Mouse (Mus musculus): ENCODE measurements around the gene Rad51.

Rad51 gene

GRCm38 (mm10) chr2:119112438-119113112 lies at the start of gene Rad51:
Gene Rad51 (plus strand): TSS chr2:119112793.
- peak; percentile 89 for DNase-seq (ENCODE audit: low read depth, low spot score)
- Histone ChIP-seq H3K27me3 (ENCODE audit: control insufficient read depth, insufficient read depth, low read length, poor library complexity, severe bottlenecking) (no peaks in the 10 kb centered on the region), H3K36me3 (ENCODE audit: control insufficient read depth, insufficient read depth, low read length, poor library complexity, severe bottlenecking) (no peaks in the 10 kb centered on the region)

- H3K36me3 ChIP-seq (ENCODE audit: control insufficient read depth, insufficient read depth, low read length, poor library complexity, severe bottlenecking): no peaks in the 10 kb centered on the region
- H3K27me3 ChIP-seq (ENCODE audit: control insufficient read depth, insufficient read depth, low read length, poor library complexity, severe bottlenecking): no peaks in the 10 kb centered on the region
- no peak for DNase-seq (ENCODE audit: low read depth, low spot score)
Measured at GRCm38 (mm10) chr2:119072397-119072796, 40.2 kb upstream of the Rad51 start.

DNA sequence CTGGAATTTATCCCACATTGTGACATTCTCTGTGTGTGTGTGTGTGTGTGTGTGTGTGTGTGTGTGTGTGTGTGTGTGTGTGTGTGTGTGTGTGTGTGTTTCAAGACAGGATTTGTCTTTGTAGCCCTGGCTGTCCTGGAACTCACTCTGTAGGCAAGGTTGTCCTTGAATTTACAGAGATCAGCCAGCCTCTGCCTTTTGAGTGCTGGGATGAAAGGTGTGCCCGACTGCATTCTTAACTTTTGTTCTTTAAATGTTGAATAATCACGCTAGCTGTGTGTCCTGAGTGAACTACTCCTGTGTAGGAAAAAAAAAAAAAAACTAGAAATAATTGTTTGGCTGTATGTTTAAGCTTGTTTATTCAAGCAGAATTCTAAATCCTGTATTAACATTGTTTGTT lies 26.4 kb upstream of the Rad51 start:
- DNase-seq (ENCODE audit: low read depth, low spot score): no peak
- Histone ChIP-seq H3K27me3 (ENCODE audit: control insufficient read depth, insufficient read depth, low read length, poor library complexity, severe bottlenecking) (no peaks in the 10 kb centered on the region), H3K36me3 (ENCODE audit: control insufficient read depth, insufficient read depth, low read length, poor library complexity, severe bottlenecking) (no peaks in the 10 kb centered on the region)

GRCm38 (mm10) chr2:119101552-119101951 lies 11.0 kb upstream of the Rad51 start:
- no peaks in the 10 kb centered on the region for H3K36me3 ChIP-seq (ENCODE audit: control insufficient read depth, insufficient read depth, low read length, poor library complexity, severe bottlenecking)
- DNase-seq (ENCODE audit: low read depth, low spot score): no peak
- no peaks in the 10 kb centered on the region for H3K27me3 ChIP-seq (ENCODE audit: control insufficient read depth, insufficient read depth, low read length, poor library complexity, severe bottlenecking)

GRCm38 (mm10) chr2:119106583-119106982 lies 6.0 kb upstream of the Rad51 start:
- DNase-seq (ENCODE audit: low read depth, low spot score): no peak
- Histone ChIP-seq H3K27me3 (ENCODE audit: control insufficient read depth, insufficient read depth, low read length, poor library complexity, severe bottlenecking) (no peaks in the 10 kb centered on the region), H3K36me3 (ENCODE audit: control insufficient read depth, insufficient read depth, low read length, poor library complexity, severe bottlenecking) (no peaks in the 10 kb centered on the region)

DNA sequence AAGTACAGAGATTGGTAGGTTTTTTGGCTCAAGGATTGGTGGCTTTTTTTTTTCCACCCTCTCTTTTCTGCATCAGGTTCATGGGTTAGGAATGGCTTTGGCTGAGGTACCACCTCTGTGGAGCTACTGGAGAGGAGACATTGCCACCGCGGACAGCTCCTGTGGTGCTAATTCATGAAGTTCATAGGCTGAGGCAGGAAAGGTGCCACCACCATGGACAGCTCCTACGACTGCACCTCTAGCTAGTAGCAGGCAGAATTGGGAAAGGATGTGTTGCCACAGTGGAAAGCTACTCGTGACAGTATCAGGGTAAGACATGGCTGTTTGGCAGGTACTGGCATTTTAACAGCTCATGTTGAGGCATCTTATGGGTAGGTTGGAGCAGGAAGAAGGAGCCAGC lies 4.0 kb upstream of the Rad51 start:
- Histone ChIP-seq H3K36me3 (ENCODE audit: control insufficient read depth, insufficient read depth, low read length, poor library complexity, severe bottlenecking) (no peaks in the 10 kb centered on the region), H3K27me3 (ENCODE audit: control insufficient read depth, insufficient read depth, low read length, poor library complexity, severe bottlenecking) (no peaks in the 10 kb centered on the region)
- DNase-seq (ENCODE audit: low read depth, low spot score): peak; percentile 25

DNA sequence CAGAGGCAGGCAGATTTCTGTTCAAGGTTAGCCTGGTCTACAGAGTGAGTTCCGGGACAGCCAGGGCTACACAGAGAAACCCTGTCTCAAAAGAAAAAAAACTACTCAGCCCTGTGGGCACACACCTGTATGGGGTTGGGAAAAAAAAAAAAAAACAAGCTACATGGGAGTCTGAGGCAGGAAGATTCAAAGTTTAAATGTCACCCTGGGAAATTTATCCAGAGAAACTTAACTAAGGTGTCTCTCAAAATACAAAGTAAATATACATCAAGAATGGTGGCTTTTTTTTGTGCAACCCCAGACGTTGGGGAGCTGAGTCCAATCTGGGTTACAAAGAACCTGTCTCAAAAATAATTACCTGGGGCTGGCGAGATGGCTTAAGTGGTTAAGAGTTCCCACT lies 1.5 kb upstream of the Rad51 start:
- DNase-seq (ENCODE audit: low read depth, low spot score): no peak
- no peaks in the 10 kb centered on the region for H3K36me3 ChIP-seq (ENCODE audit: control insufficient read depth, insufficient read depth, low read length, poor library complexity, severe bottlenecking)
- no peaks in the 10 kb centered on the region for H3K27me3 ChIP-seq (ENCODE audit: control insufficient read depth, insufficient read depth, low read length, poor library complexity, severe bottlenecking)

GRCm38 (mm10) chr2:119113121-119113925 lies 730 bp downstream of the Rad51 start:
- Histone ChIP-seq H3K36me3 (ENCODE audit: control insufficient read depth, insufficient read depth, low read length, poor library complexity, severe bottlenecking) (no peaks in the 10 kb centered on the region), H3K27me3 (ENCODE audit: control insufficient read depth, insufficient read depth, low read length, poor library complexity, severe bottlenecking) (no peaks in the 10 kb centered on the region)
- DNase-seq (ENCODE audit: low read depth, low spot score): peak; percentile 3

- H3K36me3 ChIP-seq (ENCODE audit: control insufficient read depth, insufficient read depth, low read length, poor library complexity, severe bottlenecking): peaks cover 10% of the 10 kb centered on the region
- H3K27me3 ChIP-seq (ENCODE audit: control insufficient read depth, insufficient read depth, low read length, poor library complexity, severe bottlenecking): no peaks in the 10 kb centered on the region
- DNase-seq (ENCODE audit: low read depth, low spot score): no peak
Measured at GRCm38 (mm10) chr2:119136346-119136898, 23.8 kb downstream of the Rad51 start.

GRCm38 (mm10) chr2:119145199-119145598 lies 32.6 kb downstream of the Rad51 start:
- Histone ChIP-seq H3K36me3 (ENCODE audit: control insufficient read depth, insufficient read depth, low read length, poor library complexity, severe bottlenecking) (peaks cover 22% of the 10 kb centered on the region), H3K27me3 (ENCODE audit: control insufficient read depth, insufficient read depth, low read length, poor library complexity, severe bottlenecking) (no peaks in the 10 kb centered on the region)
- DNase-seq (ENCODE audit: low read depth, low spot score): peak; percentile 35

GRCm38 (mm10) chr2:119146435-119146834 lies 33.8 kb downstream of the Rad51 start:
- Histone ChIP-seq H3K27me3 (ENCODE audit: control insufficient read depth, insufficient read depth, low read length, poor library complexity, severe bottlenecking) (no peaks in the 10 kb centered on the region), H3K36me3 (ENCODE audit: control insufficient read depth, insufficient read depth, low read length, poor library complexity, severe bottlenecking) (peaks cover 22% of the 10 kb centered on the region)
- DNase-seq (ENCODE audit: low read depth, low spot score): no peak

DNA sequence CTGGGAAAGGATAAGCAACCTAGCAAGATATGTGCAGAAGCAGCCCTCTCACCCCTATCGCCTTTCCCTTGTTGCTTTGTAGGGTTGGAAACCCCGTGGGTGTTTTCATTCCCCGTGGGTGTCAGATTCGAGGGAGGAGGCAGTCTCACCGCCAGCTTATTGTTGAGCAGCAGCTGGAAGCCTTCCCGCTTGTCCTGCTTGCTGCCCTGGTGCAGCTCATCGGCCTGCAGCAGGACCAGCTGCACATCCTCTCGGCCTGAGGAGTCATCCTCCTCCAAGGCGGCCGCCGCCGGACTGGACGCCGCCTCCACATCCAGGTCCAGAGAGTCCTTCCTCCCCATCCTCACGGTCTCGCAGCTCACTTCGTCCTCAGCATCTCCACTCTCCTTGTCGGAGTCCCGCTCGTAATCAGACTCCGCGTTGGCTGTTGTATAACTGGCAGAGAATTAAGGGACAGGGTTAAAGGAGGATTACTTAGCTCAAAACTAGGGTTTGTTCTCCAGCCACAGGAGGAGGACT lies 34.6 kb downstream of the Rad51 start:
- Histone ChIP-seq H3K36me3 (ENCODE audit: control insufficient read depth, insufficient read depth, low read length, poor library complexity, severe bottlenecking) (peaks cover 20% of the 10 kb centered on the region), H3K27me3 (ENCODE audit: control insufficient read depth, insufficient read depth, low read length, poor library complexity, severe bottlenecking) (no peaks in the 10 kb centered on the region)
- DNase-seq (ENCODE audit: low read depth, low spot score): no peak

DNA sequence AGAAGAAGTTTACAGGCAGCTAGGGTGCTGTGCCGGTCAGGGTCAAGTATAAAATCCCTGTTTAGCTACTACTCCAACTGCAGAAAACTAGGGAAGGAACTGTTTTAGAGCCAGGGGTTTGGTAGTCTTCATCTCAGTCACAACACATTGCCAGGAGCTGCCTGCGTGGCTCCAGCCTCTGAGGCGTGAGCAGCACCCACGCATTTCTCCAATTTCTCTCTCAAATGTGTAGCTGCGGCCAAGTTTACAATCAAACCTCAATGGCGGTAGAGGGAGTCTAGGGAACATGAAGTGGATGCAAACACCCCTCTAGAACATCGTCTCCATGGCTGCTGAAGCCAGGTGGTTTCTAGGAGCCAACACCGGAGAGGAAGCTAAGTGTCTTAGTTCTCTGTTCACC lies 35.2 kb downstream of the Rad51 start:
- DNase-seq (ENCODE audit: low read depth, low spot score): no peak
- peaks cover 20% of the 10 kb centered on the region for H3K36me3 ChIP-seq (ENCODE audit: control insufficient read depth, insufficient read depth, low read length, poor library complexity, severe bottlenecking)
- no peaks in the 10 kb centered on the region for H3K27me3 ChIP-seq (ENCODE audit: control insufficient read depth, insufficient read depth, low read length, poor library complexity, severe bottlenecking)

DNA sequence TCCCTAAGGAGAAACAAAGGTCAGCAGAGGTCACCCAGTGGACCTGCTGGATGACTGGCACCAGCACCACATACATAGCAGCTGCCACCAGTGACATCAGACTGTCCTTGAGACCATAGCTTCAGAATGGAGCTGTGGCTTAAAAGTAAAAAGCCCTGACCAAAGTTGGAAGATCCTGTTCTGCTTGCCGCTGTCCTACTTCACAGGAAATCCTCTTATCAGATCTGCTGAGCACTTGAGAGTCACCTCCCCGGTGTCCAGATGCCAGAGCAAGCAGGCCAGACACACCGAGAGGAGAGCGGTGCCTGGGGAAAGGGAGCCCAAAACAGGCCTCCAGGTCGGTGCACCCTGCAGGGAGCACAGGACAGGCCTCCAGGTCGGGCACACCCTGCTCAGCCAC lies 39.7 kb downstream of the Rad51 start:
- peaks cover 7% of the 10 kb centered on the region for H3K36me3 ChIP-seq (ENCODE audit: control insufficient read depth, insufficient read depth, low read length, poor library complexity, severe bottlenecking)
- H3K27me3 ChIP-seq (ENCODE audit: control insufficient read depth, insufficient read depth, low read length, poor library complexity, severe bottlenecking): no peaks in the 10 kb centered on the region; the same call in 1 of the 2 replicates
- no peak for DNase-seq (ENCODE audit: low read depth, low spot score)

DNA sequence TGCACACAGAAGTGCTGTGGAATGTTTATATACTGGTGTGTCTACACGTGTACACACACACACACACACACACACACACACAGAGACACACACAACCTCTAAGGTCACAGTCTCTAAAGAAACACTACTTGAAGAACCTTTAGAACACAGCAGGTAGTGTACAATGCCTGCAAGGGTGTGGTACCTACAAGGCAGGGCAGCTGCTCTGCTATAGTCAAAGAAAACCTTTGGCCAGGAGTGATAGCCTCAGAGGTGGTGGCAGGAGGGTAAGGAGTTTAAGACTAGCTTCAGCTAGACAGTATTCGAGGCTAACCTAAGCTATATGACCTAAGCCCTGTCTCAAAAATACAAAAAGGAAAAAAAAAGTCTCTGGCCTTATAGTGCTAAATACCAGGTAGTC lies 42.1 kb downstream of the Rad51 start:
- peaks cover 1% of the 10 kb centered on the region; the same call in 1 of the 2 replicates for H3K36me3 ChIP-seq (ENCODE audit: control insufficient read depth, insufficient read depth, low read length, poor library complexity, severe bottlenecking)
- no peak for DNase-seq (ENCODE audit: low read depth, low spot score)
- no peaks in the 10 kb centered on the region; the same call in 1 of the 2 replicates for H3K27me3 ChIP-seq (ENCODE audit: control insufficient read depth, insufficient read depth, low read length, poor library complexity, severe bottlenecking)

Data from splenic B cell, adult 2 months (primary cell).